Mouse (Mus musculus) frontal cortex, postnatal 14 days (tissue): ENCODE measurements at regions not wholly inside any gene's neighbourhood (a gene's known extent, or its start where the extent isn't known, plus 50 kb on each side); places are given as distances from the start of the nearest gene placed in this dataset.

ENCODE experiments used
- DNase-seq, 2 experiments: peaks; one replicate each; pipeline ENCODE4 v3.0.0; 2022; ENCODE audit warnings: low spot score in 2 of 2

GRCm38 (mm10) chr14:68447240-68447923 is 846.7 kb downstream of the Synb start:
- no peak for DNase-seq

- no peak for DNase-seq
Observed at GRCm38 (mm10) chr14:68433326-68433725, 860.8 kb downstream of the Synb start.

GRCm38 (mm10) chr14:68432111-68432510 is 862.0 kb downstream of the Synb start:
- no peak for DNase-seq

GRCm38 (mm10) chr14:68427235-68427634 is 866.9 kb downstream of the Synb start:
- no peak for DNase-seq

GRCm38 (mm10) chr14:68392440-68392839 is 901.7 kb downstream of the Synb start:
- DNase-seq: no peak

GRCm38 (mm10) chr14:68391875-68392274 is 902.2 kb downstream of the Synb start:
- no peak for DNase-seq

- DNase-seq: peak; percentile 7 to 15
Observed at GRCm38 (mm10) chr14:68381741-68382140, 912.4 kb downstream of the Synb start.

- DNase-seq: no peak
Observed at GRCm38 (mm10) chr14:68367696-68368095, 926.4 kb downstream of the Synb start.

- DNase-seq: no peak
Observed at GRCm38 (mm10) chr14:68363892-68364291, 930.2 kb downstream of the Synb start.

GRCm38 (mm10) chr14:68361998-68362397 is 932.1 kb downstream of the Synb start:
- no peak for DNase-seq

GRCm38 (mm10) chr14:68361481-68361880 is 932.6 kb downstream of the Synb start:
- DNase-seq: no peak

- DNase-seq: no peak
Observed at GRCm38 (mm10) chr14:68356396-68356795, 937.7 kb downstream of the Synb start.

GRCm38 (mm10) chr14:68355462-68355905 is 938.6 kb downstream of the Synb start:
- DNase-seq: no peak

- no peak for DNase-seq
Observed at GRCm38 (mm10) chr14:68345527-68345926, 948.6 kb downstream of the Synb start.

- DNase-seq: no peak
Observed at GRCm38 (mm10) chr14:68344715-68345114, 949.4 kb downstream of the Synb start.

- no peak for DNase-seq
Observed at GRCm38 (mm10) chr14:68338440-68338839, 955.7 kb downstream of the Synb start.

- DNase-seq: no peak
Observed at GRCm38 (mm10) chr14:68325061-68325460, 969.0 kb downstream of the Synb start.

- DNase-seq: no peak
Observed at GRCm38 (mm10) chr14:68323008-68323407, 971.1 kb downstream of the Synb start.

- no peak for DNase-seq
Observed at GRCm38 (mm10) chr14:68307973-68308660, 986.0 kb downstream of the Synb start.

- no peak for DNase-seq
Observed at GRCm38 (mm10) chr14:68305166-68305565, 988.9 kb downstream of the Synb start.

- no peak for DNase-seq
Observed at GRCm38 (mm10) chr14:68301710-68302109, 992.4 kb downstream of the Synb start.

GRCm38 (mm10) chr14:68285546-68285945 is 1008.6 kb downstream of the Synb start:
- DNase-seq: no peak

GRCm38 (mm10) chr14:68261436-68261835 is 1032.7 kb downstream of the Synb start:
- DNase-seq: no peak
